Mouse (Mus musculus): Measurements from ENCODE around the gene Kidins220.

Gene Kidins220

GRCm38 (mm10) chr12:25103911-25104310 lies 129.2 kb downstream of the Kidins220 start:
- in situ Hi-C loops (cut with MboI, MseI): no loop called here

DNA sequence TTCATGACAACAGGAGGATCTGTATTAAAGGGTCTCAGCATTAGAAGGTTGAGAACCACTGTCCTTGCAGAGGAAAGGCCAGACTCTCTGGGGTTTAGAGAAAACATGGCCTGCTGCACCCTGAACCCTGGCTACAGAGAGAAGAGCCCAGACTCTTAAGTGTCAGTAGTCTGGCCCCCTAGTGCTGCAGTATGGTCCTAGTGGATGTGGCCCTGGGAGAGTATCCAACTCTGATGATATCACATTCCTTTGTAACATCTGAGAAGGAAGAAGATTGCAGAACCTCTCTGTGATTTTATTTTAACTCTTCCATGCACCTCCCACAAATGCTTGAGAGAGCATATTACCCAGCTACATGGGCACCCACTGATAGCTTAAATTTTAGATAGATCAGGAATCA lies 129.8 kb downstream of the Kidins220 start:
- in situ Hi-C loops (cut with MboI, MseI): no loop called here

GRCm38 (mm10) chr12:25108865-25109264 lies 134.1 kb downstream of the Kidins220 start:
- in situ Hi-C loops (cut with MboI, MseI): loop anchor here (5.0 kb wide), 1 partner anchor 68 kb away; no protein-coding TSS in a partner anchor

DNA sequence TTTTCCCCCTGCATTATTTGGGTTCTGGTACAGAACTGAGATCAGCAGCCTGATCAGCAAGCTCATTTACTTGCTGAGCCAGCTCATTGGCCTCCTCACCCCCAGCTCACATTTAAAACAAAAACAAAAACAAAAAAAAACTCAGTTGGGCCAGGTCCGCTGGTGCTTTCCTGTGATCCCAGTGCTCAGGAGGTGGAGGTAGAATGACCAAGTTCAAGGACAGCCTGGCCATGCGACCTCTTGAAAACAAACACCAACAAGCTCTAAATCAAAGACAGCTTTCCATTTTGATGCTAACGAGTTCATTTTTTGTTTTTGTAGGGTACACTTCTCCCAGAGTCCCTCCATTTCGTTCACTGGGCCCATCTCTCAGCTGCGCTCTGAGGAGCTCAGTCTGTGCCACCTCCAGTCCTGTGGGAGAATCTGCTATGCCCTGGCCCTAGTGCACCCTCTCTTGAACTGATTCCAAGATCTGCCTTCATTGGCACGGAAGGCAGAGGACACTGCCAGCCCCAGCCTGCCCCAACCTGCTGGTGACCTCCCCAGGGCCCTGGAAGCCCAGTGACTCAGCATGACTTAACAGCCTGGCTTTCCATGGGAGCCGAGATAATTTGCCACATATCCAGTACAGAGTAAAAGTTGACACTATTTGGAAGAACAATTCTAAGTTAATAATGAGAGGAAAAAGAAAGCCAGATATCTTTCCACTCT lies 135.4 kb downstream of the Kidins220 start:
- in situ Hi-C loops (cut with MboI, MseI): loop anchor here (5.0 kb wide), 1 partner anchor 67 kb away; no protein-coding TSS in a partner anchor

GRCm38 (mm10) chr12:25110682-25111078 lies 136.0 kb downstream of the Kidins220 start:
- in situ Hi-C loops (cut with MboI, MseI): no loop called here
